8 mouse cellular contexts compared by ENCODE assay signal in the genomic region with DNA sequence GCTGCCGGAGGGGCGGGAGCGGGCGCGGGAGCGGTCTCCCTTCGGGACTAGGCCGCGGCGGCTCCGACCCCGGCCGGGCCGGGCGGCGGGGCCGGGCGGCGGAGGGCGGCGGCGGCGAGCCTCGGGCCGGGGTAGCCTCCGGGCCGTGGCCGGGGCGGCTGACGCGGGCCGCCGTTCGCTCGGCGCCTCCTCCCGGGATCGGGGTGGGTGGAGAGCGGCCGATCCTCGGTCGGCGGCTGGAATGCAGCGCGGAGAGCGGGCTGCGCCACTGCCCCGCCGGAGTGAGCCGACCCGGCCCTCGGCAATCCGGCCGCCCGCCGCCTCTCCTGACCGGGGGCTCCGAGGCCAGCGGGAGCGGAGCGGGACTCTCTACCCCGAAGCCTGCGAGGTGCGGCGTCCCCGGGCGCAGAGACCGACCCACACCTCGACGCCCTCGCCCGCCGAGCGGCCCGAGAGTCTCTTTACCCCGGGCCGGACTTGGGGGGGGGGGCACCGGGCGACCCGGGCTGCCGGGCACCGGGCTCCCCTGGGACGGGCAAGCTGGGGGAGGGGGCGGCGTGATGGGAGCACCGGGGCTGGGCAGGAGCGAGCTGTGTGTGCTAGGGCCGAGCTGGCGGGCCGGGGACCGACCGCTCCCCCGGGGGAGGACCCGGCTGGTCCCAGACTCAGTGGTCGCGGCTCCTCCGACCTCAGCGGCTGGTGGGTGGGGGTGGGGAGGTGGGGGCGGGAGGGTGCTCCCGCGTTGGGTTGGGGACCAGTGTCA. TPM values are rescaled to one million over a fixed set of nuclear protein-coding genes. Genes with fewer than 3 reads are reported as not detected.
DNase-seq lines count a peak whose midpoint lies in the region; ATAC-seq and TF ChIP-seq lines count a peak whose summit lies in the region.

No protein-coding gene starts in this region.

- H3K4me2 ChIP-seq in lung, embryonic 15.5 days: peak overlapping the region; percentile 82

- WGBS in embryonic facial prominence, embryonic 10.5 days: under 1% methylated on average over 100 of the region's 101 CpGs
- WGBS in kidney, adult 2 months: 1% methylated on average over 89 of the region's 101 CpGs
- under 1% methylated on average over 71 of the region's 101 CpGs for WGBS in lung, embryonic 15.5 days

- H3K36me3 ChIP-seq in C2C12 (ENCODE audit: control insufficient read depth, insufficient read depth): peaks cover 9% of the 10 kb centered on the region
- peaks cover 21% of the 10 kb centered on the region for H3K36me3 ChIP-seq in embryonic facial prominence, embryonic 10.5 days (replicated peaks)
- H3K36me3 ChIP-seq in kidney, adult 2 months (ENCODE audit: control insufficient read depth, insufficient read depth, low read length): peaks cover 3% of the 10 kb centered on the region; the same call in 1 of the 2 replicates
- peaks cover 9% of the 10 kb centered on the region; the same call in 1 of the 2 replicates for H3K36me3 ChIP-seq in lung, embryonic 15.5 days

- peak overlapping the region; percentile 46 for H3K4me3 ChIP-seq in C2C12 (ENCODE audit: insufficient read depth, poor library complexity, severe bottlenecking)
- H3K4me3 ChIP-seq in embryonic facial prominence, embryonic 10.5 days: peak overlapping the region; percentile 98
- H3K4me3 ChIP-seq in kidney, adult 2 months (ENCODE audit: insufficient read depth, low read depth, low read length): peak overlapping the region; percentile 79
- peak overlapping the region; percentile 97 for H3K4me3 ChIP-seq in lung, embryonic 15.5 days

- H3K9me3 ChIP-seq in embryonic facial prominence, embryonic 10.5 days: no peaks in the 10 kb centered on the region
- H3K9me3 ChIP-seq in lung, embryonic 15.5 days: no peaks in the 10 kb centered on the region

- TF ChIP-seq CTCF in C2C12 (IDR thresholded peaks at IDR 0.05; ENCODE audit: control insufficient read depth, insufficient read depth, insufficient read length): no peak
- TF ChIP-seq CTCF in kidney, adult 2 months (conservative IDR thresholded peaks at IDR 0.05; ENCODE audit: insufficient read depth, insufficient read length, low read depth, low read length): no peak

- H3K27ac ChIP-seq in embryonic facial prominence, embryonic 10.5 days (replicated peaks): peak overlapping the region; percentile 98
- peak overlapping the region; percentile 89 for H3K27ac ChIP-seq in kidney, adult 2 months (ENCODE audit: insufficient read depth, low read depth, low read length)
- H3K27ac ChIP-seq in lung, embryonic 15.5 days: peak overlapping the region; percentile 98

- H3K9ac ChIP-seq in lung, embryonic 15.5 days: peak overlapping the region; percentile 97

- H3K79me2 ChIP-seq in C2C12 (ENCODE audit: control insufficient read depth, insufficient read depth): peaks cover 45% of the 10 kb centered on the region

- peaks cover 13% of the 10 kb centered on the region for H3K4me1 ChIP-seq in embryonic facial prominence, embryonic 10.5 days
- H3K4me1 ChIP-seq in kidney, adult 2 months (ENCODE audit: control insufficient read depth, insufficient read depth, low read length): no peaks in the 10 kb centered on the region
- H3K4me1 ChIP-seq in lung, embryonic 15.5 days: 0 out of 2 replicates have a peak, but pooled peaks cover 12% of the 10 kb centered on the region

- H3K79me3 ChIP-seq in C2C12 (ENCODE audit: low read depth): peaks cover 11% of the 10 kb centered on the region

- peak; percentile 4 for ATAC-seq in activated CD4-positive, CD25-positive, alpha-beta regulatory T cell, adult 4 months
- ATAC-seq in lung, embryonic 15.5 days (ENCODE audit: borderline replicate concordance, extremely low read depth, low FRiP score, low TSS enrichment): peak; percentile 69

- intact Hi-C loops in gastrocnemius, postnatal 36 days (cut with DNase I): loop anchor here (5.0 to 10.0 kb wide), 2 partner anchors 36 to 222 kb away; no protein-coding TSS in a partner anchor

- peak overlapping the region; percentile 96 for H3ac ChIP-seq in C2C12 (ENCODE audit: control insufficient read depth, insufficient read length, low read depth)

- no peak for TF ChIP-seq POLR2A in kidney, adult 2 months (IDR thresholded peaks at IDR 0.05; ENCODE audit: low read depth, low read length)

- DNase-seq in embryonic facial prominence, embryonic 10.5 days (ENCODE audit: low spot score): peak; percentile 67
- peak; percentile 9 to 20 for DNase-seq in gastrocnemius, postnatal 36 days
- DNase-seq in kidney, adult 2 months: no peak
- DNase-seq in ovary, postnatal 10 days (ENCODE audit: low spot score): peak; percentile 10
- DNase-seq in thymus, postnatal 14 days: peak; percentile 47

- H3K27me3 ChIP-seq in C2C12 (ENCODE audit: control insufficient read depth, insufficient read depth, insufficient read length): no peaks in the 10 kb centered on the region
- H3K27me3 ChIP-seq in embryonic facial prominence, embryonic 10.5 days (replicated peaks; ENCODE audit: low read depth, poor library complexity, severe bottlenecking): peaks cover 20% of the 10 kb centered on the region
- H3K27me3 ChIP-seq in kidney, adult 2 months (replicated peaks; ENCODE audit: control insufficient read depth, insufficient read depth, low read length): no peaks in the 10 kb centered on the region
- no peaks in the 10 kb centered on the region for H3K27me3 ChIP-seq in lung, embryonic 15.5 days

TF ChIP-seq in C2C12, 6 proteins besides CTCF, POLR2A, EP300 and RAD21:
- TF ChIP-seq MAX (IDR thresholded peaks at IDR 0.05) (no peak), CEBPB (IDR thresholded peaks at IDR 0.05; ENCODE audit: low read depth) (no peak), FOSL1 (IDR thresholded peaks at IDR 0.05; ENCODE audit: insufficient read depth, low read length, poor library complexity, severe bottlenecking) (no peak), USF1 (IDR thresholded peaks at IDR 0.05; ENCODE audit: low read depth) (no peak), MYOD1 (IDR thresholded peaks at IDR 0.05; ENCODE audit: control insufficient read depth, insufficient read length, low read depth) (no peak), MYOG (IDR thresholded peaks at IDR 0.05; ENCODE audit: control insufficient read depth, extremely low read depth, insufficient read length) (no peak)

RNA-seq across cellular contexts. Expression of gene Mier3, which starts 5.9 kb away (rescaled TPM):
- 2.8 TPM for polyA plus RNA-seq in C2C12 (2012; fragmentation: generic; extraction: Trizol)
- 10 to 100 TPM; 15.6 to 18.9 TPM for polyA plus RNA-seq in activated CD4-positive, CD25-positive, alpha-beta regulatory T cell, adult 4 months (2017; shearing (Covaris generic))
- 22.1 and 22.2 TPM in 2 replicates for polyA plus RNA-seq in embryonic facial prominence, embryonic 10.5 days (2016; fragmentation: Nextera tagmentation; extraction: Ambion mirVana)
- 10 to 100 TPM in 1 of 2 experiments, 1 to 10 TPM in 1; 8.4 to 11.5 TPM for total RNA-seq in gastrocnemius, postnatal 36 days (2021)
- 3.9 and 4.7 TPM in 2 replicates for polyA plus RNA-seq in kidney, adult 2 months (2012; rRNA removed)
- polyA plus RNA-seq in lung, embryonic 15.5 days (2015; fragmentation: Nextera tagmentation; extraction: Ambion mirVana): 19.3 and 20.5 TPM in 2 replicates

Comparison
In these comparisons a context has a peak if more than half of its experiments do, and no peak if none do; other contexts are left out.
1. H3K4me3 ChIP-seq: peak in every context shown above with its lines; median percentile 98 in embryonic facial prominence, embryonic 10.5 days; 97 in lung, embryonic 15.5 days; 79 in kidney, adult 2 months; 46 in C2C12.